Mouse (Mus musculus) heart, postnatal 0 days (tissue): ENCODE data around the gene Zfp385b.

ENCODE experiments used
- CTCF ChIP-seq: IDR thresholded peaks from 2 replicates; pipeline ENCODE4 v1.5.1; 2016; ENCODE audit warnings: antibody characterized with exemption, control low read depth, low read depth
- EP300 ChIP-seq: IDR thresholded peaks from 2 replicates; pipeline ENCODE4 v1.6.1; 2016; ENCODE audit warnings: antibody characterized with exemption, low read depth

DNA sequence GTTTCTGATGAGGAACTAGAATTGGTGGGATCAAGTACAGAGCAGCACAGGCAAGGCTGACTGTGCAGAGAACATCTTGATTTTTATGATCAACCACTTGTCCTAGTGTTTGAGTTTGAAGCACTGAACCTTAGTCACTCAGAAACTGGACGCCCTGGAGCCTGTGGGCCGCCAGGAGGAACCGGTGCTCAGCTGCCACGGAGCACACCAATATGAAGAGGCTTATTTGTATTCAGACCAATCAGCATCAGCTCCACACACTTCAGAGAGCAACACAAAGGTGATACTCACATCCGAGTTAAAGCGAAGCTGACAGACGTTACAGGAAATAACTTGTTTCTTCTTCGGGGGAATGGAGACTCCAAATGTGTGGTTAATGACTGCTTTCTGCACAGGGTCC lies 343.0 kb downstream of the Zfp385b start:
- TF ChIP-seq CTCF: no peak
- TF ChIP-seq EP300: no peak
